Mouse (Mus musculus): ENCODE data around the gene Ddx41. TPM values are rescaled to one million over a fixed set of nuclear protein-coding genes. Genes with fewer than 3 reads are reported as not detected.

The Ddx41 gene
- polyA plus RNA-seq, 1 experiment: 101 TPM

- Histone ChIP-seq H3K27me3 (ENCODE audit: control insufficient read depth, insufficient read depth, low read length) (no peaks in the 10 kb centered on the region), H3K27ac (ENCODE audit: insufficient read depth, low read length) (peak overlapping the region; percentile 99), H3K4me3 (ENCODE audit: extremely low read depth, insufficient read depth, insufficient read length) (peak overlapping the region; percentile 69), H3K4me1 (ENCODE audit: control insufficient read depth, insufficient read depth, insufficient read length) (peaks cover 23% of the 10 kb centered on the region; the same call in 1 of the 2 replicates), H3K36me3 (ENCODE audit: control insufficient read depth, insufficient read depth, low read length) (peaks cover 32% of the 10 kb centered on the region)
- peak; percentile 54 to 65 for DNase-seq (ENCODE audit: low read depth in 1 of 2, low spot score in 2 of 2)
- TF ChIP-seq CTCF (IDR thresholded peaks at IDR 0.05; ENCODE audit: extremely low read depth, insufficient read depth, insufficient read length, insufficient replicate concordance): no peak
- peak; percentile 46; the same call in 1 of the 2 replicates for TF ChIP-seq POLR2A (IDR thresholded peaks at IDR 0.05; ENCODE audit: low read depth, low read length)
- 8% methylated on average over 18 of the region's 18 CpGs for WGBS
These were observed 8.4 kb downstream of the Ddx41 start for GRCm38 (mm10) chr13:55527834-55528772.

GRCm38 (mm10) chr13:55527212-55527611, 9.2 kb downstream of the Ddx41 start:
- no peak for DNase-seq (ENCODE audit: low read depth in 1 of 2, low spot score in 2 of 2)
- Histone ChIP-seq H3K36me3 (ENCODE audit: control insufficient read depth, insufficient read depth, low read length) (peaks cover 33% of the 10 kb centered on the region), H3K4me1 (ENCODE audit: control insufficient read depth, insufficient read depth, insufficient read length) (peaks cover 23% of the 10 kb centered on the region; the same call in 1 of the 2 replicates), H3K27me3 (ENCODE audit: control insufficient read depth, insufficient read depth, low read length) (no peaks in the 10 kb centered on the region), H3K27ac (ENCODE audit: insufficient read depth, low read length) (peak overlapping the region; percentile 99), H3K4me3 (ENCODE audit: extremely low read depth, insufficient read depth, insufficient read length) (peak overlapping the region; percentile 69)
- 43% methylated on average over 16 of the region's 16 CpGs for WGBS
- TF ChIP-seq CTCF (IDR thresholded peaks at IDR 0.05; ENCODE audit: extremely low read depth, insufficient read depth, insufficient read length, insufficient replicate concordance): no peak; the same call in 1 of the 2 replicates
- no peak for TF ChIP-seq POLR2A (IDR thresholded peaks at IDR 0.05; ENCODE audit: low read depth, low read length)

DNA sequence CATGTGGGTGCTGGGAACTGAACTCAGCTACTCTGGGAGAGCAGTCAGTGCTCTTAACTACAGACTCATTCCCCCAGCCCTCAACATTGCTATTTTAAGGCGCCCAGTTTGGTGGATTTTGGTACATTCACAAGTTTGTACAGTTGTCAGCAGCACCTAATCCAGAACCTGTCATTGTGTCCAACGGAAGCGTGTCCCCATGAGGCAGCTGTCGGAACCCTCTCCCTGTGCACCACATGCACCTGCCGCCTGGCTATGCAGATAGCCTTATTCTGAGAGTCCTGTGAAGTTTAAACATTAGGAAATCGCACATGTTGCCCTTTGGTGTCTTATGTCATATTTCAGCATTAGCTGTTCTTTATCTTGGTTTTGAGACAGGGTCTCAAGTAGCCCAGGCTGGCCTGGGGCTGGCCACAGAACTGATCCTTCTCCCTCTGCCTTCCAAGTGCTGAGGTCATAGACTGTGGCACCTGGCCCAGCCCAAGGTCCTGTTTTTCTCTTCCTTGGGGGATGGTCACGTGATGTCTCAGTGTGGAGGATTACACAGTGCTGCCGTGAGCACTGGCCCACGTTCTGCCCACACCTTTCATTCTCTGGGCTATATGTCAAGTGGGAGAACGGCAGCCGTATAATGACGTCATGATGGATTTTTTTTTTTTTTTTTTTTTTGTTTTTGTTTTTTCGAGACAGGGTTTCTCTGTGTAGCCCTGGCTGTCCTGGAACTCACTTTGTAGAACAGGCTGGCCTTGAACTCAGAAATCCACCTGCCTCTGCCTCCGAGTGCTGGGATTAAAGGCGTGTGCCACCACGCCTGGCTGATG, 10.5 kb downstream of the Ddx41 start:
- TF ChIP-seq POLR2A (IDR thresholded peaks at IDR 0.05; ENCODE audit: low read depth, low read length) (no peak), CTCF (IDR thresholded peaks at IDR 0.05; ENCODE audit: extremely low read depth, insufficient read depth, insufficient read length, insufficient replicate concordance) (no peak)
- H3K36me3 ChIP-seq (ENCODE audit: control insufficient read depth, insufficient read depth, low read length): peaks cover 23% of the 10 kb centered on the region
- peak overlapping the region; percentile 15 for H3K27ac ChIP-seq (ENCODE audit: insufficient read depth, low read length)
- 60% methylated on average over 16 of the region's 16 CpGs for WGBS
- no peak overlapping the region for H3K4me3 ChIP-seq (ENCODE audit: extremely low read depth, insufficient read depth, insufficient read length)
- no peaks in the 10 kb centered on the region for H3K27me3 ChIP-seq (ENCODE audit: control insufficient read depth, insufficient read depth, low read length)
- peaks cover 20% of the 10 kb centered on the region; the same call in 1 of the 2 replicates for H3K4me1 ChIP-seq (ENCODE audit: control insufficient read depth, insufficient read depth, insufficient read length)
- DNase-seq (ENCODE audit: low read depth in 1 of 2, low spot score in 2 of 2): no peak

- peak overlapping the region; percentile 26 for H3K27ac ChIP-seq (ENCODE audit: insufficient read depth, low read length)
- no peak overlapping the region for H3K4me3 ChIP-seq (ENCODE audit: extremely low read depth, insufficient read depth, insufficient read length)
- H3K36me3 ChIP-seq (ENCODE audit: control insufficient read depth, insufficient read depth, low read length): peaks cover 19% of the 10 kb centered on the region
- no peaks in the 10 kb centered on the region for H3K27me3 ChIP-seq (ENCODE audit: control insufficient read depth, insufficient read depth, low read length)
- DNase-seq (ENCODE audit: low read depth in 1 of 2, low spot score in 2 of 2): no peak
- peaks cover 4% of the 10 kb centered on the region; the same call in 1 of the 2 replicates for H3K4me1 ChIP-seq (ENCODE audit: control insufficient read depth, insufficient read depth, insufficient read length)
- TF ChIP-seq CTCF (IDR thresholded peaks at IDR 0.05; ENCODE audit: extremely low read depth, insufficient read depth, insufficient read length, insufficient replicate concordance) (no peak), POLR2A (IDR thresholded peaks at IDR 0.05; ENCODE audit: low read depth, low read length) (no peak)
- WGBS: 85% methylated on average over 23 of the region's 23 CpGs
These were observed 12.4 kb downstream of the Ddx41 start for GRCm38 (mm10) chr13:55523951-55524600.

GRCm38 (mm10) chr13:55523278-55523677, 13.2 kb downstream of the Ddx41 start:
- DNase-seq (ENCODE audit: low read depth in 1 of 2, low spot score in 2 of 2): no peak
- WGBS: 93% methylated on average over 17 of the region's 17 CpGs
- Histone ChIP-seq H3K4me1 (ENCODE audit: control insufficient read depth, insufficient read depth, insufficient read length) (peaks cover 2% of the 10 kb centered on the region; the same call in 1 of the 2 replicates), H3K27me3 (ENCODE audit: control insufficient read depth, insufficient read depth, low read length) (no peaks in the 10 kb centered on the region), H3K36me3 (ENCODE audit: control insufficient read depth, insufficient read depth, low read length) (peaks cover 19% of the 10 kb centered on the region), H3K4me3 (ENCODE audit: extremely low read depth, insufficient read depth, insufficient read length) (no peak overlapping the region), H3K27ac (ENCODE audit: insufficient read depth, low read length) (peak overlapping the region; percentile 26; the same call in 1 of the 2 replicates)
- TF ChIP-seq CTCF (IDR thresholded peaks at IDR 0.05; ENCODE audit: extremely low read depth, insufficient read depth, insufficient read length, insufficient replicate concordance): no peak

- no peak for DNase-seq (ENCODE audit: low read depth in 1 of 2, low spot score in 2 of 2)
- 81% methylated on average over 8 of the region's 8 CpGs for WGBS
These were observed 13.7 kb downstream of the Ddx41 start for GRCm38 (mm10) chr13:55522730-55523129.

More at GRCm38 (mm10) chr13:55522730-55523129, 13.7 kb downstream of the Ddx41 start:
- peak overlapping the region; percentile 22; the same call in 1 of the 2 replicates for H3K27ac ChIP-seq (ENCODE audit: insufficient read depth, low read length)
- no peak overlapping the region for H3K4me3 ChIP-seq (ENCODE audit: extremely low read depth, insufficient read depth, insufficient read length)
- peaks cover 19% of the 10 kb centered on the region for H3K36me3 ChIP-seq (ENCODE audit: control insufficient read depth, insufficient read depth, low read length)
- no peaks in the 10 kb centered on the region for H3K27me3 ChIP-seq (ENCODE audit: control insufficient read depth, insufficient read depth, low read length)
- H3K4me1 ChIP-seq (ENCODE audit: control insufficient read depth, insufficient read depth, insufficient read length): peaks cover 2% of the 10 kb centered on the region; the same call in 1 of the 2 replicates
- no peak for TF ChIP-seq POLR2A (IDR thresholded peaks at IDR 0.05; ENCODE audit: low read depth, low read length)
- TF ChIP-seq CTCF (IDR thresholded peaks at IDR 0.05; ENCODE audit: extremely low read depth, insufficient read depth, insufficient read length, insufficient replicate concordance): no peak
